8 mouse cellular contexts compared by ENCODE assay signal in the genomic region with DNA sequence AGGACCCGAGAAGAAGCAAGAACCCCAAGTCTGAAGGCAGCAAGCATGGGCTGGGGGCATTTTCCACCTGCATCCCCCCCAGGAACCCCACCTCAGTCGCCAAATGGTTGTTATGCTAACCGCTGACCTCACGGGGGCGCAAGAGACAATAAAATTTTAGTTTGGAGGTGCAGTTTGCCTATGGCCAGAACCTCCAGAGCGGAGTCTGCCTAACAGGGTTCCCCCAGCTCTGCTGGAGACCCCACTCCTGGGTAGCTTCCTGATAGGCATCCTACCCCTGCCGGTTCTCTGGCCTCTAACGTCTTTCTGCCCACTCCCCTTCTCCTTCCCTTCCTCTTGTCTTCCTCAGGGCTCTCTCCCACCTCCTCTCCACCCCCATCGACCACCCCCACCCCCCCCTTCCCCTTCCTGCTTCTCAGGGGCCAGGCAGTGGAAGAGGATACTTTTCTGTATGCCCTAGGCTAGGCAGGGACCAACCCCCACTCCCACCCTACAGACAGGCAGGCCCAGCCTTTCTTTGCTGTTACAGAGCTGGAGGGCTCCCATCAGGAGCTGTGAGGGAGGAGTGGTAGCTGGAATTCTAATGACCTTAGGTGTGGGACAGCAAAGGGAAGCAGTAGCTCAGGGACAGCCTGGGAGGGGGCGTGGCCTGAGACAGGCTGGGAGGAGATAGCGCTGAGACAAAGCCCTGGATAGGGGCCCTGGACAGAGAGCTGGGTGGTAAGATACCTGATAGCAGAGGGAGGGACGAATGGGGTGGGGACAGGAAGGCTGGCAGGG. TPM values are rescaled to one million over a fixed set of nuclear protein-coding genes. Genes with fewer than 3 reads are reported as not detected.
DNase-seq lines count a peak whose midpoint lies in the region; ATAC-seq and TF ChIP-seq lines count a peak whose summit lies in the region.

No protein-coding gene starts in this region.

- under 1% methylated on average over 11 of the region's 12 CpGs for WGBS in embryonic facial prominence, embryonic 14.5 days
- 2% methylated on average over 10 of the region's 12 CpGs for WGBS in lung, postnatal 0 days

- H3K27me3 ChIP-seq in embryonic facial prominence, embryonic 14.5 days (replicated peaks; ENCODE audit: control insufficient read depth, insufficient read depth, low read length), result no peaks in the 10 kb centered on the region
- no peaks in the 10 kb centered on the region for H3K27me3 ChIP-seq in lung, postnatal 0 days (replicated peaks; ENCODE audit: insufficient read depth, low read length)

- ATAC-seq in embryonic facial prominence, embryonic 14.5 days (ENCODE audit: low read depth), result peak; percentile 95
- ATAC-seq in lung, postnatal 0 days, result peak; percentile 62

- H3K4me1 ChIP-seq in embryonic facial prominence, embryonic 14.5 days (ENCODE audit: control insufficient read depth, insufficient read depth, low read length), result peaks cover 20% of the 10 kb centered on the region
- no peaks in the 10 kb centered on the region; the same call in 1 of the 2 replicates for H3K4me1 ChIP-seq in lung, postnatal 0 days (ENCODE audit: insufficient read depth, low read depth, low read length)

- no peaks in the 10 kb centered on the region for H3K36me3 ChIP-seq in embryonic facial prominence, embryonic 14.5 days (ENCODE audit: control insufficient read depth, insufficient read depth, low read length)
- H3K36me3 ChIP-seq in lung, postnatal 0 days (ENCODE audit: insufficient read depth, low read length), result no peaks in the 10 kb centered on the region

- H3K4me2 ChIP-seq in embryonic facial prominence, embryonic 14.5 days (ENCODE audit: low read depth, low read length), result peak overlapping the region; percentile 43
- no peak overlapping the region for H3K4me2 ChIP-seq in lung, postnatal 0 days (replicated peaks; ENCODE audit: low read depth, low read length)

- peak overlapping the region; percentile 34 for H3K9ac ChIP-seq in embryonic facial prominence, embryonic 14.5 days (ENCODE audit: low read depth, low read length)
- H3K9ac ChIP-seq in lung, postnatal 0 days (replicated peaks; ENCODE audit: low read depth), result no peak overlapping the region

- no peaks in the 10 kb centered on the region for H3K9me3 ChIP-seq in embryonic facial prominence, embryonic 14.5 days (ENCODE audit: control insufficient read depth, low read length)
- H3K9me3 ChIP-seq in lung, postnatal 0 days (ENCODE audit: low read length), result no peaks in the 10 kb centered on the region

- H3K4me3 ChIP-seq in embryonic facial prominence, embryonic 14.5 days (ENCODE audit: low read depth, low read length), result 0 out of 2 replicates have a peak overlapping the region, but pooled peaks have one; percentile 2
- no peak overlapping the region for H3K4me3 ChIP-seq in layer of hippocampus, adult 2 months
- no peak overlapping the region for H3K4me3 ChIP-seq in lung, postnatal 0 days (ENCODE audit: low read depth, low read length)

- peak; percentile 97 for DNase-seq in ES-CJ7 (ENCODE audit: low read depth, low spot score)
- DNase-seq in adrenal gland, postnatal 36 days, result peak; percentile 58 to 65
- DNase-seq in embryonic facial prominence, embryonic 14.5 days (ENCODE audit: low spot score), result peak; percentile 93
- peak; percentile 63 to 80 for DNase-seq in heart, postnatal 10 days
- peak; percentile 29 to 76 for DNase-seq in layer of hippocampus, adult 2 months (ENCODE audit: low spot score in 2 of 2)
- peak; percentile 55 for DNase-seq in lung, postnatal 0 days (ENCODE audit: low spot score)
- peak; percentile 35 for DNase-seq in retina, postnatal 7 days (ENCODE audit: low read depth, low spot score)
- peak; percentile 85 for DNase-seq in yolk sac, embryonic 10.5 days (ENCODE audit: low spot score)

- intact Hi-C loops in heart, postnatal 10 days (cut with DNase I), result loop anchor here (1.0 kb wide), 2 partner anchors 61 to 103 kb away; no protein-coding TSS in a partner anchor

- TF ChIP-seq EP300 in lung, postnatal 0 days (IDR thresholded peaks at IDR 0.05), result no peak

- TF ChIP-seq CTCF in layer of hippocampus, adult 2 months (conservative IDR thresholded peaks at IDR 0.05), result peak; percentile 88
- peak; percentile 81 for TF ChIP-seq CTCF in lung, postnatal 0 days (IDR thresholded peaks at IDR 0.05)

- peak overlapping the region; percentile 82 for H3K27ac ChIP-seq in embryonic facial prominence, embryonic 14.5 days (replicated peaks; ENCODE audit: low read depth, low read length)
- no peak overlapping the region for H3K27ac ChIP-seq in layer of hippocampus, adult 2 months
- H3K27ac ChIP-seq in lung, postnatal 0 days (ENCODE audit: low read length), result no peak overlapping the region

RNA-seq across cellular contexts. Expression of a gene that starts 55.8 kb away (rescaled TPM):
- 1 to 10 TPM; 8.1 to 9.0 TPM for total RNA-seq in adrenal gland, postnatal 36 days (2021)
- 1,478 and 1,518 TPM in 2 replicates for polyA plus RNA-seq in embryonic facial prominence, embryonic 14.5 days (2014; fragmentation: Nextera tagmentation; extraction: Ambion mirVana)
- total RNA-seq in heart, postnatal 10 days (2021), result 100 to 1,000 TPM; 765 to 826 TPM
- total RNA-seq in layer of hippocampus, adult 2 months (2021), result 10 to 100 TPM; 45.8 to 68.2 TPM
- 131 and 135 TPM in 2 replicates for polyA plus RNA-seq in lung, postnatal 0 days (2015; fragmentation: Nextera tagmentation; extraction: Ambion mirVana)

RNA-seq across cellular contexts. Expression of a gene that starts 58.9 kb away (rescaled TPM):
- not detected for total RNA-seq in adrenal gland, postnatal 36 days (2021)
- 0.55 and 0.63 TPM in 2 replicates for polyA plus RNA-seq in embryonic facial prominence, embryonic 14.5 days (2014; fragmentation: Nextera tagmentation; extraction: Ambion mirVana)
- total RNA-seq in heart, postnatal 10 days (2021), result not detected
- not detected for total RNA-seq in layer of hippocampus, adult 2 months (2021)
- polyA plus RNA-seq in lung, postnatal 0 days (2015; fragmentation: Nextera tagmentation; extraction: Ambion mirVana), result not detected in 2 replicates

Comparison
In these comparisons a context has a peak if more than half of its experiments do, and no peak if none do; other contexts are left out.
1. DNase-seq: peak in every context shown above with its lines; median percentile 97 in ES-CJ7; 93 in embryonic facial prominence, embryonic 14.5 days; 85 in yolk sac, embryonic 10.5 days; 72 in heart, postnatal 10 days; 62 in adrenal gland, postnatal 36 days; 55 in lung, postnatal 0 days; 52 in layer of hippocampus, adult 2 months; 35 in retina, postnatal 7 days.
2. RNA of a gene that starts 55.8 kb away (total RNA-seq): 765 to 826 TPM in heart, postnatal 10 days; 45.8 to 68.2 TPM in layer of hippocampus, adult 2 months and 8.1 to 9.0 TPM in adrenal gland, postnatal 36 days; every median in the first group is over 10 times any median in the second.